Mouse (Mus musculus) naive thymus-derived CD4-positive, alpha-beta T cell, adult 2 months (primary cell): ENCODE data around the gene Tktl1.
"Not testable (repeated sequence)": the region's sequence is repeated elsewhere in the genome, so short reads cannot be mapped to it uniquely, and the experiment has no call there.

Experiments
- DNase-seq: peaks from one replicate; pipeline ENCODE4 v3.0.0-alpha.2; 2011; ENCODE audit warnings: low read depth

Tktl1 gene

GRCm38 (mm10) chrX:74176959-74177358 lies at the start of gene Tktl1:
Gene Tktl1, plus strand, starts transcription at chrX:74177259.
- DNase-seq, result no peak

- not testable (repeated sequence) for DNase-seq
Observed at GRCm38 (mm10) chrX:74135263-74135662, 41.8 kb upstream of the Tktl1 start, which contains the start of gene Mecp2. Gene Mecp2, minus strand, starts transcription at chrX:74135363.

GRCm38 (mm10) chrX:74167738-74168137 lies 9.3 kb upstream of the Tktl1 start, which contains the start of gene Tex28:
Gene Tex28, minus strand, starts transcription at chrX:74167838.
- no peak for DNase-seq

- DNase-seq, result no peak
Observed at GRCm38 (mm10) chrX:74203556-74203955, 26.5 kb downstream of the Tktl1 start.

- no peak for DNase-seq
Observed at GRCm38 (mm10) chrX:74218496-74218895, 41.4 kb downstream of the Tktl1 start.

- DNase-seq, result no peak
Observed at GRCm38 (mm10) chrX:74219449-74219848, 42.4 kb downstream of the Tktl1 start.

GRCm38 (mm10) chrX:74220099-74220498 lies 43.0 kb downstream of the Tktl1 start:
- DNase-seq, result not testable (repeated sequence)

- DNase-seq, result no peak
Observed at GRCm38 (mm10) chrX:74230038-74230437, 53.0 kb downstream of the Tktl1 start.

GRCm38 (mm10) chrX:74233196-74233595 lies 56.1 kb downstream of the Tktl1 start:
- DNase-seq, result no peak

GRCm38 (mm10) chrX:74240332-74240731 lies 63.3 kb downstream of the Tktl1 start:
- DNase-seq, result no peak

- no peak for DNase-seq
Observed at GRCm38 (mm10) chrX:74243396-74243795, 66.3 kb downstream of the Tktl1 start.

- peak; percentile 87 for DNase-seq
Observed at GRCm38 (mm10) chrX:74243807-74244206, 66.7 kb downstream of the Tktl1 start.

- peak; percentile 48 for DNase-seq
Observed at GRCm38 (mm10) chrX:74244614-74245083, 67.6 kb downstream of the Tktl1 start.

- DNase-seq, result no peak
Observed at GRCm38 (mm10) chrX:74245107-74245506, 68.0 kb downstream of the Tktl1 start.

GRCm38 (mm10) chrX:74245687-74246086 lies 68.6 kb downstream of the Tktl1 start:
- DNase-seq, result peak; percentile 65

- DNase-seq, result peak; percentile 90
Observed at GRCm38 (mm10) chrX:74246213-74246681, 69.2 kb downstream of the Tktl1 start.

GRCm38 (mm10) chrX:74246693-74247092 lies 69.6 kb downstream of the Tktl1 start:
- DNase-seq, result no peak

GRCm38 (mm10) chrX:74248651-74249050 lies 71.6 kb downstream of the Tktl1 start:
- DNase-seq, result peak; percentile 74

GRCm38 (mm10) chrX:74249615-74250014 lies 72.6 kb downstream of the Tktl1 start, which contains the start of gene Flna:
Gene Flna, minus strand, starts transcription at chrX:74249820.
- DNase-seq, result peak; percentile 72

- DNase-seq, result peak; percentile 93
Observed at GRCm38 (mm10) chrX:74254153-74254887, 77.3 kb downstream of the Tktl1 start, which contains the start of gene Emd. Gene Emd, plus strand, starts transcription at chrX:74254687.

- DNase-seq, result no peak
Observed at GRCm38 (mm10) chrX:74254888-74255565, 78.0 kb downstream of the Tktl1 start.

GRCm38 (mm10) chrX:74257746-74258145 lies 80.7 kb downstream of the Tktl1 start:
- DNase-seq, result no peak
